Mouse (Mus musculus) monocyte, adult 5-6 weeks (primary cell): ENCODE measurements around the gene Nradd. TPM values are rescaled to one million over a fixed set of nuclear protein-coding genes. Genes with fewer than 3 reads are reported as not detected.

ENCODE experiments used
- ATAC-seq: fragments of 153-309, 156-312 bp; replicated peaks from 2 replicates; pipeline ENCODE4 v1.8.0; 2017; ENCODE audit warnings: mild to moderate bottlenecking; ENCODE audit not compliant: low TSS enrichment, insufficient number of reproducible peaks, severe bottlenecking, poor library complexity, low FRiP score
- total RNA-seq: library from RNA; stranded (forward); fragments of 200-1000, 200-491, 200-594 nt; gene quantifications from 3 replicates; pipeline ENCODE4 v1.2.3, GENCODE M21; 2017

Nradd gene
- total RNA-seq, 1 experiment from 2014 or later: 9.9 TPM

DNA sequence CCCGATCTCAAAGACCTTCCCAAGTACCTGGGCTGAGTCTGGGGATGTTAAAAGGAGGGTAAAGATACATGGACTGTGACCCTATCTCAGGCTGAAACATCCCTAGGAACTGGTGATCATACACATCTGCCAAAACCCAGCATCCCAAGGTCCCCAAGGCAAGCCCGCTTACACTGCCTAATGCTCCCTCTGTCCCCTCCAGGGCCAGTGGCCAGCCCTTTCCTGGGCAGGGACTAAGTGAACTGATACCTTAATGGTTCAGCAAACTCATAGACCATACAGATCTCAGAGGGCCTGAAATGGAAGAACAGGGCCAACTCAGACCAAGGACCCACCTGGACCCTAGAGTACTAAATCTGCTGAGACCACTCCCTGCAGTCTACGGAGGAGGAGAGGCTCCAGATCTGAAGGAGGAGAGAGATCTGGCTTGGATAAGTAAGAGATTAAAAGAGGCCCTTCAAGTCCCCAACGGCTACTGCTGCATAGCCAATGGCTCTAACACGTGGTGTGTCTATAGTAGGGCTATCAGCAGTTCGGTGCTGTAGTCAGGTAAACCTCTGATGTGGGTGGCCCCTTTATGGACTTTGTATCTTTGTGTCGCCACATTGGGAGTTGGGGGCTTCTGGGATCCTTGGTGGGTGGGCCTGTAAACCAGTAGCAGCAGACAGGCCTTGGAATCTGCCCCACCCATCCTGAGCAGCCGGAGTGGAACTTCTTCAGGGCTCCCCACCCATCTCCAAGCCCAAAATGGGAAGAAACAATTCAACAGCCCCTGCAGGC, 646 bp downstream of the Nradd start:
- ATAC-seq: no peak

DNA sequence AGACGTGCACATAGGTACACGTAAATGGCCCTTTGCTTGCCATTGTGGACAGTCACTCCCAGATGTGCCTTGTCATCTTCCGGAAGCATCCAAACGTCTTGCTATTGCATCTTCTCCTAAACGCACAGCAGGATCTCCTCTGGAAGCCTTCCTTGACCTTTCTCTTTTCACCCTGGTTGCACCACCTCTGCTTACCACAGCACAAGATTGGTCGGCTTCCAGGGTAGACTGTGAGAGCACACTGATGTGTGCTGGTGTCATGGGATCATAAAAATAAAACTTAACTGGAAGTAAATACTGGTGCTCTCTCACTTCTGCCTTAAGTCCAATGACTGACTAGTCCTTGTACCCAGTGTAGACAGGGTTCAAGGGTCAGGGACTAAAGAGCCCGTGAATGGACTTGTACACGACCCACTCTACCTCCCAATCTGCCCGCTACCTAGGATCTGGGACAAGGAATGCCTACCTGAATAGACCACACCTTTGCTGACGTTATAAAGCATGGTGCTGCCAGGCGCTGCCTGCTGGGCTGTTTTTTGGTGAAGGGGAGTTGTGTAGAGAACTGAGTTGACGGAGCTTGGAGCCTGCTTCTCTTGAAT, 1.5 kb downstream of the Nradd start:
- no peak for ATAC-seq

DNA sequence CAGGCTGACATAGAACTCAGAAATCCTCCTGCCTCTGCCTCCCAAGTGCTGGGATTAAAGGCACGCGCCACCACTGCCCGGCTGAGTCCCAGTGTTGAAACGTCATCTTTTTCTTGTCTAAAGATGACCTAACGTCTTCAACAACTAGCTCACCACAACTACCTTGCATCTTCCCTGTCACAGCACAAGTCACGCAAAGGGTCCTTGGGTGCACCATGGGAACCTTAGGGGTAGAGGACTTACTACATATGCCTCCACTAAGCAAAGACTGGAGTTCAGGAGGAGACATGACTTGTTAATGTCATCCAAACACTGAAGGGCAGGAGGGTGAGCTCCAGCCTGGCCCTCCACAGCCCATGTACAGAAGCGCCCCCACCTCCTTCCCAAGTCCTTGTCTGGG, 3.6 kb downstream of the Nradd start:
- no peak for ATAC-seq

- no peak for ATAC-seq
These were observed 4.1 kb downstream of the Nradd start for GRCm38 (mm10) chr9:110620180-110620579.

DNA sequence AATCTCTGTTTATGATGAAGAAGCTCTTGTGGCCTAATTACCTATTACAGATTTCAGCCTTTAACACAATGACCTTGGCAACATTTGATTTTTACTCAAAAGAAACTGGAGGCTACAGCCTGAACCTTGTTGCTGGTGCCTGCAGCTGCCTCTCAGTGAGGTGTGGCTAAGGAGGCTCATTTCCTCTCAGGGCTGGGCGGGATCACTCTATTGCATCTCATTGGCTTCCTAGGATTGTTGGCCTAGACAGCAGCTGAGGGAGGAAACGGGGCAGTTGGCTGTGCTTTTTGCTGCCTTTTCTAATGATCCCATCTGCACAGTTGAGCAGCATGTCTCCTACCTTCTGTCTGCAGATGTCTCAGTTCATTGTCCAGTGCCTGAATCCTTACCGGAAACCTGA, 7.2 kb downstream of the Nradd start:
- ATAC-seq: no peak

DNA sequence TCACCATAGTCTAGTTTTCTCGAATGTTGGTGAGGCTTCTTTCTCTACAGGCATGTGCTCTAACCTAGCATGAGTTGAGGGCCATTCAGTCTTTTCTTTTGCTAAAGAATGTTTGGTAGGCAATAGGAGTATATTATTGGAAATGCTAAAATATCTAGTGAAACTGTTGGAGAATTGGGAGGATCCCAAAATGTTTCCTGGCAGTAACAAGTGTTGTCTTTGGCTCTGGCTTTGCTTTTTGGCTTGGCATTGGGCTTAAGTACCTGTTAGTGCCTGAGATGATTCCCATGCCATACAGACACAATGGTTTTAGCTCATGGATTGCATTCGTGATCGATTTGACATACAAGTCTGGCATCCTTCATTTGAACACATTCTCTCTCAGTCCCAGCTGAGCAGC, 12.8 kb downstream of the Nradd start:
- ATAC-seq: no peak

DNA sequence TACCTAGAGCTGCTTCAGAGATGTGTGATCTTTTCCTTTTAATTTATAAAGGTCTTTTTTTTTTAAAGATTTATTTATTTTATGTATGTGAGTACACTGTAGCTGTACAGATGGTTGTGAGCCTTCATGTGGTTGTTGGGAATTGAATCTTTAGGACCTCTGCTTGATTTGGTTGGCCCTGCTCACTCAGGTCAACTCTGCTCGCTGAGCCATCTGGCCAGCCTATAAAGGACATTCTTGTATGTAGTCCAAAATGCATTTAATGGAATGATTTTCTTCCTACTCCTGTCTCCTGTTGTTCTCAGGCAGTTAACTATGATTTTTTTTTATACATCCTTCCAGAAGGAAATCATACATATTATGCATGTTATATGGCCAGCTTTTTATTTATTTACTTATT, 40.7 kb downstream of the Nradd start:
- ATAC-seq: no peak

GRCm38 (mm10) chr9:110582161-110582560, 42.1 kb downstream of the Nradd start:
- no peak for ATAC-seq

Other genes with a start within 250 kb of the Nradd start
- gene Ptpn23, start 216.2 kb downstream of the Nradd start, total RNA-seq: 5.8 to 10.3 TPM (median 7.0 TPM) in 3 replicates
- gene Ngp, start 204.7 kb downstream of the Nradd start, total RNA-seq: 1.2 TPM in 1 of 3 replicates, not detected in the others
- gene Klhl18, start 147.8 kb downstream of the Nradd start, total RNA-seq: 18.9 to 29.8 TPM (median 24.5 TPM) in 3 replicates
- 1.8 to 5.4 TPM (median 4.0 TPM) in 3 replicates for gene Kif9, start 147.5 kb downstream of the Nradd start, total RNA-seq
- gene Setd2, start 91.9 kb downstream of the Nradd start, total RNA-seq: 253 to 368 TPM (median 266 TPM) in 3 replicates
- gene Nbeal2, start 29.7 kb upstream of the Nradd start, total RNA-seq: 63.7 to 114 TPM (median 92.9 TPM) in 3 replicates
- 162 to 274 TPM (median 251 TPM) in 3 replicates for gene Ccdc12, start 32.1 kb upstream of the Nradd start, total RNA-seq
- 0.49 TPM in 1 of 3 replicates, not detected in the others for gene Myl3, start 117.4 kb upstream of the Nradd start, total RNA-seq
- gene Pth1r, start 122.7 kb upstream of the Nradd start, total RNA-seq: 1.1 TPM in 1 of 3 replicates, not detected in the others
- gene Prss42, start 173.7 kb upstream of the Nradd start, total RNA-seq: not detected in 3 replicates
- gene Prss44, start 189.5 kb upstream of the Nradd start, total RNA-seq: not detected in 3 replicates
- not detected in 3 replicates for gene Prss43, start 202.2 kb upstream of the Nradd start, total RNA-seq
- not detected in 3 replicates for gene Prss45, start 210.1 kb upstream of the Nradd start, total RNA-seq
- not detected in 3 replicates for gene Prss46, start 220.1 kb upstream of the Nradd start, total RNA-seq
- not detected in 3 replicates for gene Prss50, start 233.5 kb upstream of the Nradd start, total RNA-seq